Mouse (Mus musculus) forelimb bud, embryonic 11.5 days (tissue): ENCODE data around the gene Ccser2.

ENCODE experiments used
- DNase-seq: peaks from one replicate; pipeline ENCODE4 v3.0.0-alpha.2; 2012; ENCODE audit warnings: low read depth, low spot score

The Ccser2 gene

DNA sequence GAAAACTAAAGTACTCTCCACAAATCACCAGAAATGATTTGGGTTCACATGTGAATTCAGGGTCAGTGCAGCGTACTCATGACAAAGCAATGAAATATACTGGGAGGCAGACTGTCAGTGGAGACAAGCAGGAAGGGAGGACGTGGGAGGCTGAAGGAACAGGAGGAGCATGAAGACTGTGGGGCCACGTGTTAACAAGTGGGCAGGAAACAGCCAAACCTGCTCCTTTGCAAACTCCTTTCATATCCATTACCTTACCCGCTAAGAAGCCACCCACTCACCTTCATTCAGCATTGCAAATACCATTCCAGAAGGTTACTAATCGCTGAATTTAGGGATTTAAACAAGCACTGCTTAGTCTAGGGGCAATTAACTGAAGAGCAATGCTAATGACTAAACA is 25.9 kb downstream of the Ccser2 start:
- DNase-seq: no peak

DNA sequence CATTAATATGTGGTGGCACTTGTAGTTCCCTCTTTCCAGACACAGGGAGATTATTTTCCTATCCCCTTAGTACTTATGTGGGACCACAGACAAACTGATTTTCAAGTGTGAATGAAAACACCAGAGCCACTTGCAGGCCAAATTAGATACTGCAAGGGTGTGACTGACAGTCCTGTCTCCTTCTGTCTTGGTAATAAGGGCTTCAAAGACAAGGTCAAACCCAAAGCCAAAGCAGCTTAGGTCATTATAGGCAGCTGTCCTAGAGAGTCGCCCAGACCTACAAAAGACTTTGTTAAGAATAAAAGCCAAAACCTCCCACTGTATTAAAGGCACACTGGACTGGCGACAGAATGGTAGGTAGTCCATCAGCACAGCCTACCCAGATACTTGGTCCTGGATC is 30.6 kb downstream of the Ccser2 start:
- no peak for DNase-seq

DNA sequence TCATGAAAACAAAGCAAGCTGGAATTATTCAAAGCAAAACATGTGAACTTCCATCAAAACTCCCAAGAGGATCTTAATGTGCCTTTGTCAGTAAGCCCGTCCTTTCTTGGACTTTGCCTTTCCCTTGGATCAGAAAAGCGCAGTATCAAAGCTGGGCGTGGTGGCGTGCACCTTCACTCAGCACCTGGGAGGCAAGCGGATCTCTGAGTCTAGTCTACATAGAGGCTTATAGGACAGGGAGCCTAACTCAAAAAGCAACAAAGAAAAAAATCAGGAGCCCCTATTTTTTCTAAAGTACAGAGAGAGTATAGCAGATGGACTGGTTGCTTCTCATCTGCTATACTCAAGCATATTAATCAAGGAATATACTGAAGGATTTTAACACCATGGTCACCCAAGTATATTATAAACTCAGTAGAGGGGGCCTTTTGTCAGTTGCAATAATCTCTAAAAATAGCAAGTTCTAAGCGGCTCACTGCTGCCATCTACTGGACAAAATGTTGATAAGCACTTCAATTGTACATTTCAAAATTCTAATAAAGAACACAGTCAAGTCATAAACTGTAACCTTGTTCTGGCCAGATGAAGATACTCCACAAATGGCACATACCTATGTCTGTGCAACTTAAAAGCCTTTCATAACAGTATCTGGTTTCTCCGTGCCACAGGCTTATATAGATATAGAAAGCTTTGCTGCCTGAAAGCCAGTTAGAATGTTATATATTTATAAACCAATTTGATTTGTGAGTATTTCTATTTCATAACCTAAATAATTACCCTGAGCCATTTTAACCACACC is 31.3 kb downstream of the Ccser2 start:
- peak; percentile 59 for DNase-seq

DNA sequence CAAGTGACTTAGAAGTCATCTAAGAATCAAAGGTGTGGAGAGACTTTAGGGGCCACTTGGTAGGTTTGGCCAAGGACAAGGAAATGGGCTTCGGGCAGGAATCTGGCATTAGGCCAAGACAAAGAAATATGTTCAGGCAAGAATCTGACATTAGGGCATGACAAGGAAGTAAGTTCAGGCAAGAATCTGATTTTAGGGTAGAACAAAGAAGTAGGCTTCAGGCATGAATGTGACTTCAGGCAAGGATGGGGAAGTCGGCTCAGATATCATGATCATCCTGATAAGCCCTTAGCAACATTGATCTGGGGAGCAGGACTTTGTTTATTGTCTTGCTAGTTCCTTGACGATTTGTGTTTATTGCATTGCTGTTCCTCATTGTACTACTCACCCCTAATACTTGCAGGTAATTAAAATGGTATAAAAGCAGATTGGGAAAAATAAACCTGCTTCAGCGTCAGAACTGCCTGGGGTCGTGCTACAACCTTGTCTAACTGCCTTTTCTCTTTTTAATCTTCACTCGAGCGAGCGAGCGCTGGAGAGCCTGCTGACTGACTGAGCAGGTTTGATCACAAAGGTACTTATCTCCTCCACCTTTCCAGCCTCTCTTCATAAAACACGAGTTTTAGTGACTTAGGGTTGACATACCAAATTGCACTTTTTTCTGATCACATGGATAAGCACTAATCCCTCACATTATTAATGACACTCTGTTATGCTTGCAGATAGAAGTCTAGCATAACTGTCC is 35.8 kb downstream of the Ccser2 start:
- DNase-seq: no peak

DNA sequence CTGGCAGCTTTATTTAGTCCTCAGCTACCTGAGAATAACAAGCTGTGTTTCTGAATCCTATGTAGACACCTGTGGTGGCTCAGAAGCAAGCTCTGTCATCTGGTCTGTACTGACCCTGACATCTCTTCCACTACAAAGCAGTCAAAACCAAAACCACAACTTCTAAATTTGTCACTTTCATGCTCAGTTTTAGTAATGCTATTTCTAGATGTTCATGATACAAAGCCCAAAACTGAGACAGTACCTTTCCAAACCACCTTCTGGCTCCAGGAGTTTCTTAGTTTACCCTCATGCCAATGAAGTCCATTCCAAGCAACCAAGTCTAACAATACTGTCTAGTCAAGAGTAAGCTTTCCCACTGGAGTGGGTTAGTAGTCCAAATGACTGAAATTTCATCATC is 36.5 kb downstream of the Ccser2 start:
- DNase-seq: no peak

DNA sequence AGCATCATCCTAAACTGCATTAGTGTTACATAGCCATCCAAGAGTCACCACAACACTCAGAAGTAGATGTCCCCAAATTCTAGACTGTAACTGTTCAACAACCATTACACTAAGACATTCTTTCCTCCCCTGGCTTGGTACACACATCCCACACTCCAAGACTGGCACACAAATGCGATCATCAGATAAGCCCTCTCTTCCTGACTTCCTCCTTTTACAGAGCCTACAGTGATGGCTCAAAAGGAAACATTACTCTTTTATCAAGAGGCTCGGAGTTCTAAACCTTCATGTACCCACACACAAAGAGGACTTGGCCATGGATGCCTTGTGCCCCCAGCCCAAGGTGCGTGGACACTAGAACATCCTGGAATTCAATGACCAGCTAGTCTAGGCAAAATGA is 45.2 kb downstream of the Ccser2 start:
- DNase-seq: no peak

DNA sequence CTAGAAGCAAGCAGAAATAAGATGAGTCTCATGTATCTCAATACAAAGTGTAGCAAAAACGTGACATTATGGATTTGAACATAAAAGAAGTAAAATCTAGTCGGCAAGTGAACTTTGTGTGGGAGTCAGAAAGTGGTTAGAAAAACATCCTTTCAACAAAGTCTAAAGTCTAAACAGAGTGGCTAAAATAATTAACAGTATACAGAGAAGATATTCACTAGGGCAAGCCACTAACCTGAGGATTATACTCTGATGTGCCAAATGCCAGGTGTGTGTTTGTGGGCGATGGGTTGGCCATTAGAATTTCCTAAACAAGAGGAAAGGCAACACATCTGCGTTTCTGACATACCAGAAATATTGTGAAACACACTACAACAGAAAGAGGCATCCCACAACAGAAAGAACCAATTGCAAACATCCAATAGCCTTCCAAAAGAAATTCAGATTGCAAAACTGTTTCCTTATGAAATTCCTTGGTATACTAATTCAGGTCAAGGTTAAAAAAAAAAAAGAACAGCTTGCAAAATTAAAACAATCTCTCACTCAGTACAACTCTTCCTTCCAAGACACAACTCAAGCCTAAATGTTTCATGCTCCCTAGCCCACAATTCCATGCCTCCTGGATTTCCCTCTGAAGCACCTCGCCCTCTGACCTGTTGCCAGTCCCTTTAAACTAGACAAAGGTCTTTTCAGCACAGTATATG is 47.1 kb downstream of the Ccser2 start:
- no peak for DNase-seq

DNA sequence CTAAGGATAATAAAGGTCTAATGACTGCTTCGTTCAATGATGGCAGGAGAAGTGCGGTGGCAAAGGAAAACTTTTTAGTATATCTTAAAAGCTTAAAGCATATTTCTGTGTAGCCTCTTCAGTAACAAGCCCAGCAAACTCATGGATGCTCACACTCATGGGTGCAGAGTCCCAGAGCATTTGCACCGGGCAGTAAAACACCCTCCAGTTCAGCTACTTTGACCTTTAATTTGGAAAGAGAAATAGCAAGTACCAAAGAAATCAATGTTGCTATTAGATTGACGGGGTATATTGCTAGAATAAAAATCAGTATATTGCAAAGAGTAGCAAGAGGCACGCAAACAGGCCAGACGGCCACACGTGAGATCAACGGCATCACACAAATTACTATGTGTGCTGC is 48.7 kb downstream of the Ccser2 start:
- DNase-seq: no peak

DNA sequence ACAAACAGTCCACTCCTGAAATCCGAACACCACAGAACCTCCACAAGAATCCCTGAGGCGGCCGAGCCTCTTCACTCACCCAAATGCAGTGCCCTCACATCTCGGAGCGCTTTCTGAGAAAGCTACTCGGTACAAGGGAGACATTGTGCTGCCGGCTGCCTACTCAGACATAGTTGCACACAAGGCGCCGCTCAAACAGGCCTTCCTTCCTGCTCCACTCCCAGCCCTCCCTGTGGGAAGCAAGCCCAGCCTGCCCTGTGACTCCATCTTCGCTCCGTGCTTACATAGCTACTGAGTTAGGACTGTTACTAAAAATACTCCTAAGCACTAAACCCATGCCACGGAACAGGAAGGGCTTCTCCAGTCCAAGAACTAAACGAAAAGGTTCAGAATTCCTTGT is 49.4 kb downstream of the Ccser2 start:
- peak; percentile 19 for DNase-seq

DNA sequence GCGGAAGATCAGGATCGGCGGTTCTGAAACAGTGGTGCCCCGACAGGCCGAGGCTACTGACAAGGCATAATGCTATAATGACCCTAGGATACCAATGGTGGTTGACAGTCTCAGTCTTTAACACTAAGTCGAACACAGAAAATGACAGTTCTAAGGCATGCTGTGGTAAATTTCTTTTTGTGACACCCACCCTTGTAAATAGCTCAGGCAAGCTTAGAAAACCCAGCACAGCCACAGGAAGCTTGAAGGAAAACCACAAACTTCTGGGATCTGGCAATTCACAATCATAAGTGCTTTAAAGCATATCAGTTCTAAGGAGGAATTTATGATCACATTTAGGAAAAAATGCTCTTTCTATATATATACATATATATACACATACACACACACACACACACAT is 53.4 kb downstream of the Ccser2 start:
- no peak for DNase-seq

DNA sequence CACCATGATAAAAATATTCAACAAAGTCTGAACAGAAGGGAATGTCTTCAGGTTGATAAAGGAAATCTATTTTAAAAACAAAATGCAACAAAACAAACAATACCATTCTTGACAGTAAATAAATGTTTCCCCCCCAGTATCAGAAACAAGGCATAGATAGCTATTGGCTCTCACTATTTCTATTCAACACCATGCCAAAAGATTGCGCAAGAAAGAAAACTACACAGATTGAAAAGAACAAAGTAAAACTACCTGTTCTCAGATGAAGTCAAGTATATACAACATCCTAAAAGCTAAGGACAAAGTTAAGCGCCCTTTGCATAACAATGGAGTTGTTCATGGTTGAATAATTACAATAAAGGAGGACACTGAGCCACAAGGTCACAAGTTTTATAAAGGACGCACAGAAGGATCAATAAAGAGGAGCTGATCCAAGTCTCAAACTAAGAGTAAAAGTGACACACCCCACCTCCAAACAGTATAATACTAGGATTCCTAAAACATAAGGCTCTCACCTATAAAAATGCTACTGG is 54.0 kb downstream of the Ccser2 start:
- no peak for DNase-seq

DNA sequence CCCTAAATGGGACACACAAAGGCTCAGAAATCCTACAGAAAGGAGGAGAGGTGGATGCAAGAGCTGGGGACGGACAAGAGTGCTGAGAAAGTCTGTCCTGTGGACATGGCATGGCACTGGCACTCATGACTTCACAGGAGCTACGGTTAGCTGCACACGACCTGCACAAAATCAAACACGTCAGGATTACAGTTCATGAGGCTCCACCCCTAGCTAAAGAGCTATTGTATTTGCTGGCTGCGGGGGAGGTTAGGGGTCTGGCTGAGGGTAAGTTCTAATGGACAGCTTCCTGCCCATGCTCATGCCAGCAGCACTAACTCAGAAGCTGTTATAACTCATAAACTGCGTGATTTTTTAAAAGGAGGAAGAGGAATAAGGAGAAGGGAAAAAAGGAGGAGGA is 56.8 kb downstream of the Ccser2 start:
- no peak for DNase-seq

DNA sequence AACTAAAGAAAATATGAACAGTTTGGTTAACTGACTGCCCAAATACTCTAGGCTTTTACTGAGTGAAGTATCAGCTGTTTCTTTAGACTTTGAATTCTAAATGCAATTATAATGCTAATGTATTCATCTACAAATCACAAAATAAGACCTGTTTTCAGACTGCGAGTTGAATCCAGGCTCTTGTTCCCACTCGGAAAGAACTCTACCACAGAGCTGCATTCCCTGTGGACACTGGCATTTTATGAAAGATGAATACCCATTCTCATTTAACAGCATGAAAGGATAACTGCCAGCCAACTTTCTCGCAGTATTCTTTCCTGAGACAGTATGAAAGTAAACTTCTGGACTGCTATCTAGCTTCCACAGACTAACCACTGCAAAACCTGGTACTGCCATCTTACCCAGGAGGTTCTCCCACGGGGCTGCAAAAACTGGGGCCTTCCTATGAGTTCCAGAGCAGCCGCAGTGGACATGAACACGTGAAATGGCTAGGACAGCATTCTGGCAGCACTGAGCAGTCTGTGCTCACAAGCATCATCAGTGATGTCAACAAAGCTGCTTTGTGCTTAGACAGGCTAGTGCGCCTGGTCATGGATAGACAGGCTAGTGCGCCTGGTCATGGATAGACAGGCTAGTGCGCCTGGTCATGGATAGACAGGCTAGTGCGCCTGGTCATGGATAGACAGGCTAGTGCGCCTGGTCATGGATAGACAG is 62.6 kb downstream of the Ccser2 start:
- no peak for DNase-seq

DNA sequence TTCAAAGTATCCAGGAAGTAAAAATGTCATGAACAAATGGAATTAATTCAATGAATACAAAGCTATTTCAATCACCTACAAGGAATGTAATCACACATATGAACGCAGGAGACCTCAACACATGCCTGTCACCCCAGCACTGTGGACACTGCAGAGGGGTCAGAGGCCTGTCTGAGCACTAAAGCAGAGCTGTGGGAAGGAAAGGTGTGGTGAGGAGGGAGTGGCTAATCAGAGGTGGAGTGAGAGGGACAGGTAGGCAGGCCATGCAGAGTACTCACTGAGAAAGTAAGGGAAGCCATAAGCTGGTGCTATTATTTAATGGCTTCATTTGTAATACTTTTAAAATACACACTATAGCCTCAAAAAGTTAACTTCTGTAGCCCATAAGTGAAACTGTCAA is 64.4 kb downstream of the Ccser2 start:
- no peak for DNase-seq

DNA sequence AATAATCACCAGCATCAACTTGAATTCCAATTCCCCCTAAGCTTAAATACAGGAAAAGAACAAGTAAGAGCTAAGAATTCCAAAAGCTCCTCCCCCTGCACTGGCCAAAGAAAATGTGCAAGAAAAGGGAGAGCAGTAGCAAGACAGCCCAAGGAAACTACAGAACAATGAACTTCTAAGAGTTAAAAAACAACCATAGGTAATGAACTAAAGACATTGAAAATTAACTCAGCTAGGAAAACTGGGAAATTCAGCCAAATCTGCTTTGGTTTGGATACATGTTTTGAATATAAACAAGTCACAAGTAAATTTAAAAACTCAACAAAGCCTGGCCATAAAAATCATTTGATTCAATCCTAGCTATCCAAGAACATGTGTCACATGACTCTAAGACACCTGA is 67.7 kb downstream of the Ccser2 start:
- DNase-seq: no peak

DNA sequence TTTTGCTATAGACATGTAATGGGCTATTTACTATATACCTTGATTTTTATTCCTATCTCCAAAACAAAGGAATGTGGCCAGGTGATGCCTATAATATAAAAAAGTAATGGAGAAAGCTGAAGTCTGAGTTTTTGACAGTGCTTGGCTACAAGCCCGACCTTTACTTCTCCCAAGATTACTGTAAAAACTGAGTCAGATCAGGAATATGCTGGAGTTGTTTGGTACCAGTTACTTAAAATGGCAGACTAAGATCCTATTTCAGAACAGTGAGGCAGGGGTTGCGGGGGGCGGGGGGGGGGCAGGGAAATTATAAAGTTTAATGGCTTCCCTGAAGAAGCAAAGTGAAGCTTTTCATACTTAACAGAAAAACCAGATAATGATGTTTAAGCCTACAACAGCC is 73.9 kb downstream of the Ccser2 start:
- no peak for DNase-seq

DNA sequence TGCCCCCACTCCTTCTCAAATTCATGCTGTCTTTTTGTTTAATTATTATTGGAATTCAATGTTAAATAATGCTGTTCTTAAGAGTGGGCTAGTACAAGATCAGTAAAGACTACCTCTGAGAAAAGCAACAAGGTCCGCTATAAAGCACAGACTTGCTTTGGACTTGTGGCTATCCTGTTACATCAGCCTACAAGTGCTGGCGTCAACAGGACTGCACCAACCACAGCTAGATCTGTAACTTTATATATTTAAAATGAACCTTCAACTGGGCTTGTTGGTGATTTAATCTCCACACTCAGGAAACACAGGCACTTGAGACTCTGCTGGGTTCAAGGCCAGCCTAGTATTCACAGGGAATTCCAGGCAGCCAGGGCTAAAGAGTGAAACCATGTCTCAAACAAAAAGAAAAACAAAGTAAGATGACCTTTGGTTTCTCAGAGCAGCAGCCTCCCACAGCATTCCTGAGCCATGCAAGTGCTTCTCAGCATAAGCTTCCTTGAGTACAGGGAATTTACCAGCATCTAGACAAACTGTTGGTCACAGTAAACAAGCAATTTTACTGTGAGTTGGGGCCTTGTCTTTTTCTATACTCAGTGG is 75.7 kb downstream of the Ccser2 start:
- no peak for DNase-seq

DNA sequence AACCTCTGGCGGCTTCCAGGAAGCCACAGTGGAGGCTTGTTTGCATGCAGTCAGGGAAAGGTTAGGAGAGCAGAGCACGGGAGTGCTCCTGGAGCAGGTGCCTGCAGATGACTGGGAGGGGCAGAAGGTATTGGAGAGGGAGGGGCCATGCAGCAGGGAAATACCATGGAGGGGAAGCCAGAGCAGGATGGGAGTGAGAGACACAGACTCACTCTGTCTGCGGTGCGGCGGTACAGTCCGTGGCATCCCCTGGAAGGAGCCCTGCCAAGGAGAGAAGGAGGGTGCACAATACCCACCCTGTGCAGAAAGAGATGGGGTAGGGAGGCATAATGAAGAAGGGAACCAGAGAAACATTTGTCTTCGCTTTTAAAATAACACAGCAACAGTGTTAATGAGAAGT is 78.4 kb downstream of the Ccser2 start:
- no peak for DNase-seq

DNA sequence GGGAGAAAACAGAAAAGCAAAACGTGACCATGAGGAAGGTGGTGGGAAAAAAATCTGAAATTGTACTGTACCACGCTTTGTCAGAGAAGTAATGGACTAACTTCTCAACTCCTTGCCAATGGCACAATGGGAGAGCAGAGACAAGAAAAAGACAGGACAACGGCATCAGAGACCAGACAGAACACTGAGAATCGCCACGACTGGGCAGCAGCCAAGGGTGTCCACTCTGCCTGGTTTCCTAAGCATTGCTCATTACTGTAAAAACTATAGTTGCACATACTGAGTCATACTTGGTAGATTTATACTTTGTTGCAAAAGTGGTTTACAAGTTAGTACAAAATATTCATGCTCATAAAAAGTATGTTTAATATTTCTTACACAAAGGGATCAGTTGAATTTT is 82.9 kb downstream of the Ccser2 start:
- DNase-seq: no peak

DNA sequence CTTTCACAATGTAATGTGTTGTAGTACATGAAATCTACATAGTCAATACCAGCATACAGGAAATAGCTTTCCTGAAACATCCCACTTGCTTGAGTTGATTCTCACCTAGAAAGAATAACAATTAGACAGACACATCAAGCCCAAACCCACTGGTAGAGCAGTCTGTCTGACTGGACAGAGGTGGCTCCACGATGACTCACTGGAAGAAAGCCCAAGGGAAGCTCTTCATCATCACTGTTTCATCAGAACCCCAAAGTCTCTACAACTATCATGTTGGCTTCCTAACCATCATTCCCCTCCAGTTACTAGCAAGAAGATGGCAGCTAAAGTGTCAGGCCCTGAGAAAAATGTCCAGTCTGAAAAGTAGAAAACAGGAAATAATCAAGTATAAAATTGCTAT is 83.5 kb downstream of the Ccser2 start:
- no peak for DNase-seq

DNA sequence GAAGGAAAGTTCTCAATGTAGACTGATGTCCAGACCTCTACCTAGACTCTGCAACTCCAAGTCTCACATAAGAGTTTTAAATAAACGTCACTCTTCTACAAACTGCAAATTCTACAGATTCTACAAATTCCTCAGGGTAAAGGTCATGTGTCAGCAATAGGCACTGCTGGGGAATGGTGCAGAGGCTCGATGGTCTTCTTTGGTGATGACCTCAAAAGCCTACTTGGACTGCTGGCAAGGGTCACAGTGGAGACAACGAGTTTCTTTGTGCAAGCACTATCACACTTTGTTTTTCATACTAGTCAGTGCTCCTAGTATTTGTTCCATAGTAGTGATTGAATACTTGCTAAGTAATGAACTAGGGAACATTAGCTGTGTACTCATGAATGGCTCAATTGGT is 85.0 kb downstream of the Ccser2 start:
- no peak for DNase-seq
